Mouse (Mus musculus) limb, embryonic 11.5 days (tissue): ENCODE results near the gene Ppfia4. TPM values are rescaled to one million over a fixed set of nuclear protein-coding genes. Genes with fewer than 3 reads are reported as not detected.
A peak's percentile ranks its signal among the peaks of the same experiment; 100 is the strongest.

ENCODE experiments used
- ATAC-seq: fragments of 200-750 bp; cut with Nextera tagmentation; 2 replicates; pipeline ENCODE4 v1.8.0; 2017; ENCODE audit warnings: low read depth; ENCODE audit not compliant: insufficient number of reproducible peaks, low FRiP score, low TSS enrichment
- DNase-seq: peaks from one replicate; pipeline ENCODE4 v3.0.0-alpha.2; 2015; ENCODE audit warnings: low spot score
- H3K27ac ChIP-seq: fragments of 300-500 bp; sonication (generic); replicated peaks from 2 replicates; pipeline ENCODE4 v1.5.1; 2014; ENCODE audit warnings: low read depth, mild to moderate bottlenecking, low read length
- H3K27me3 ChIP-seq: fragments of 300-500 bp; sonication (generic); 2 replicates; pipeline ENCODE4 v1.6.1; 2014; ENCODE audit warnings: mild to moderate bottlenecking, low read length, mixed read lengths; ENCODE audit not compliant: control insufficient read depth, insufficient read depth
- H3K36me3 ChIP-seq: fragments of 300-500 bp; sonication (generic); 2 replicates; pipeline ENCODE4 v1.6.1; 2014; ENCODE audit warnings: mild to moderate bottlenecking, low read length, moderate library complexity, mixed read lengths; ENCODE audit not compliant: control insufficient read depth, insufficient read depth
- H3K4me1 ChIP-seq: fragments of 300-500 bp; sonication (generic); 2 replicates; pipeline ENCODE4 v1.6.1; 2014; ENCODE audit warnings: low read length, mixed read lengths; ENCODE audit not compliant: control insufficient read depth, insufficient read depth
- H3K4me2 ChIP-seq: fragments of 300-500 bp; sonication (generic); 2 replicates; pipeline ENCODE4 v1.6.1; 2014; ENCODE audit warnings: low read depth, mild to moderate bottlenecking, moderate library complexity; ENCODE audit not compliant: severe bottlenecking
- H3K4me3 ChIP-seq: fragments of 300-500 bp; sonication (generic); 2 replicates; pipeline ENCODE4 v1.5.1; 2014; ENCODE audit warnings: low read depth, low read length
- H3K9ac ChIP-seq: fragments of 300-500 bp; sonication (generic); 2 replicates; pipeline ENCODE4 v1.6.1; 2014; ENCODE audit warnings: mild to moderate bottlenecking, low read length
- H3K9me3 ChIP-seq: fragments of 300-500 bp; sonication (generic); 2 replicates; pipeline ENCODE4 v1.6.1; 2016; ENCODE audit warnings: low read length; ENCODE audit not compliant: control insufficient read depth
- WGBS: fragments of 180-500 bp; shearing (Covaris S2); extraction: QIAGEN DNeasy Blood & Tissue Kit; methylation state at CpG from one replicate; pipeline ENCODE4 v1.1.7; 2014; 5-methylcytosine and 5-hydroxymethylcytosine counted together
- polyA plus RNA-seq: library from polyadenylated mRNA; unstranded; fragments of >200 nt; fragmentation: Nextera tagmentation; extraction: Ambion mirVana; gene quantifications from 2 replicates; pipeline ENCODE4 v1.2.1, GENCODE M21; 2014

Ppfia4 gene
- polyA plus RNA-seq, result 2.3 and 3.4 TPM in 2 replicates

- Histone ChIP-seq H3K27ac (no peak within 1 kb of the TSS), H3K4me3 (no peak within 1 kb of the TSS), H3K4me1 (no peaks in the 10 kb centered on the region), H3K27me3 (no peaks in the 10 kb centered on the region), H3K4me2 (no peak within 1 kb of the TSS), H3K36me3 (no peaks in the 10 kb centered on the region), H3K9me3 (no peaks in the 10 kb centered on the region), H3K9ac (no peak within 1 kb of the TSS)
- 61% methylated on average over 13 of the region's 13 CpGs for WGBS
- no peak for DNase-seq
- ATAC-seq, result peak; percentile 29; the same call in 1 of the 2 replicates
These were observed at the start of gene Ppfia4 for GRCm38 (mm10) chr1:134332770-134333271. Gene Ppfia4, minus strand, starts transcription at chr1:134332928.

- peak; percentile 36 for DNase-seq
- Histone ChIP-seq H3K4me1 (no peaks in the 10 kb centered on the region), H3K36me3 (no peaks in the 10 kb centered on the region), H3K9me3 (no peaks in the 10 kb centered on the region), H3K27me3 (no peaks in the 10 kb centered on the region), H3K27ac (no peak overlapping the region), H3K4me3 (peak overlapping the region; percentile 14; the same call in 1 of the 2 replicates), H3K9ac (no peak overlapping the region), H3K4me2 (peak overlapping the region; percentile 40)
- WGBS, result 3% methylated on average over 19 of the region's 19 CpGs
- ATAC-seq, result no peak
These were observed 49.3 kb upstream of the Ppfia4 start for GRCm38 (mm10) chr1:134381795-134382625.

GRCm38 (mm10) chr1:134381051-134381450 is 48.3 kb upstream of the Ppfia4 start:
- WGBS, result 75% methylated on average over 2 of the region's 2 CpGs
- no peak for ATAC-seq
- no peak overlapping the region for H3K4me2 ChIP-seq

GRCm38 (mm10) chr1:134374124-134374523 is 41.4 kb upstream of the Ppfia4 start:
- Histone ChIP-seq H3K27ac (no peak overlapping the region), H3K4me1 (no peaks in the 10 kb centered on the region), H3K27me3 (no peaks in the 10 kb centered on the region), H3K9me3 (no peaks in the 10 kb centered on the region), H3K9ac (no peak overlapping the region), H3K4me3 (no peak overlapping the region), H3K4me2 (no peak overlapping the region), H3K36me3 (no peaks in the 10 kb centered on the region)
- DNase-seq (no peak), ATAC-seq (no peak)
- WGBS, result 68% methylated on average over 2 of the region's 2 CpGs

More at GRCm38 (mm10) chr1:134381051-134381450, 48.3 kb upstream of the Ppfia4 start:
- Histone ChIP-seq H3K9me3 (no peaks in the 10 kb centered on the region), H3K4me3 (no peak overlapping the region), H3K27me3 (no peaks in the 10 kb centered on the region), H3K4me1 (no peaks in the 10 kb centered on the region), H3K27ac (no peak overlapping the region), H3K36me3 (no peaks in the 10 kb centered on the region), H3K9ac (no peak overlapping the region)
- no peak for DNase-seq

- Histone ChIP-seq H3K27me3 (no peaks in the 10 kb centered on the region), H3K4me3 (no peak overlapping the region), H3K4me2 (no peak overlapping the region), H3K9me3 (no peaks in the 10 kb centered on the region), H3K36me3 (no peaks in the 10 kb centered on the region), H3K27ac (no peak overlapping the region), H3K9ac (no peak overlapping the region), H3K4me1 (no peaks in the 10 kb centered on the region)
- 53% methylated on average over 9 of the region's 9 CpGs for WGBS
- DNase-seq (peak; percentile 71), ATAC-seq (no peak)
These were observed 36.1 kb upstream of the Ppfia4 start for GRCm38 (mm10) chr1:134368777-134369337.

- no peak overlapping the region for H3K9ac ChIP-seq
- WGBS, result 65% methylated on average over 5 of the region's 5 CpGs
- ATAC-seq (no peak), DNase-seq (no peak)
- H3K9me3 ChIP-seq, result no peaks in the 10 kb centered on the region
- no peak overlapping the region for H3K4me2 ChIP-seq
- 0 out of 2 replicates have a peak, but pooled peaks cover 6% of the 10 kb centered on the region for H3K4me1 ChIP-seq
- no peak overlapping the region for H3K27ac ChIP-seq
- H3K36me3 ChIP-seq, result no peaks in the 10 kb centered on the region
- no peaks in the 10 kb centered on the region for H3K27me3 ChIP-seq
- no peak overlapping the region for H3K4me3 ChIP-seq
These were observed 32.8 kb upstream of the Ppfia4 start for GRCm38 (mm10) chr1:134365491-134365890.

- H3K4me3 ChIP-seq, result no peak overlapping the region
- ATAC-seq, result no peak
- 82% methylated on average over 4 of the region's 4 CpGs for WGBS
These were observed 30.5 kb upstream of the Ppfia4 start for GRCm38 (mm10) chr1:134363194-134363593.

GRCm38 (mm10) chr1:134361857-134362212 is 29.1 kb upstream of the Ppfia4 start, which contains the start of gene Tmem183a:
Gene Tmem183a, minus strand, starts transcription at chr1:134361979.
- Histone ChIP-seq H3K36me3 (peaks cover 10% of the 10 kb centered on the region), H3K4me1 (0 out of 2 replicates have a peak, but pooled peaks cover 6% of the 10 kb centered on the region), H3K27me3 (no peaks in the 10 kb centered on the region), H3K27ac (0 out of 2 replicates have a peak within 1 kb of the TSS, but pooled peaks have one; percentile 18), H3K4me2 (peak within 1 kb of the TSS; percentile 76), H3K4me3 (peak within 1 kb of the TSS; percentile 80), H3K9ac (peak within 1 kb of the TSS; percentile 95), H3K9me3 (no peaks in the 10 kb centered on the region)
- peak; percentile 96 for ATAC-seq
- 0% methylated on average over 38 of the region's 38 CpGs for WGBS
- peak; percentile 98 for DNase-seq

More at GRCm38 (mm10) chr1:134363194-134363593, 30.5 kb upstream of the Ppfia4 start:
- no peak for DNase-seq
- H3K9ac ChIP-seq, result no peak overlapping the region
- no peak overlapping the region for H3K4me2 ChIP-seq
- H3K4me1 ChIP-seq, result 0 out of 2 replicates have a peak, but pooled peaks cover 6% of the 10 kb centered on the region
- H3K27me3 ChIP-seq, result no peaks in the 10 kb centered on the region
- H3K27ac ChIP-seq, result no peak overlapping the region
- no peaks in the 10 kb centered on the region for H3K9me3 ChIP-seq
- H3K36me3 ChIP-seq, result peaks cover 5% of the 10 kb centered on the region; the same call in 1 of the 2 replicates
